Mouse (Mus musculus): ENCODE measurements around the gene Rassf8. TPM values are rescaled to one million over a fixed set of nuclear protein-coding genes. Genes with fewer than 3 reads are reported as not detected.

Rassf8 gene
- polyA plus RNA-seq, 1 experiment from 2014 or later, result 4.4 TPM

- H3K36me3 ChIP-seq (ENCODE audit: control insufficient read depth, insufficient read depth, low read length), result no peaks in the 10 kb centered on the region
- 0 out of 2 replicates have a peak overlapping the region, but pooled peaks have one; percentile 4 for H3K9ac ChIP-seq (replicated peaks; ENCODE audit: low read length)
Measured at GRCm38 (mm10) chr6:145854756-145855155, 108.2 kb downstream of the Rassf8 start.

GRCm38 (mm10) chr6:145855720-145856551 lies 109.4 kb downstream of the Rassf8 start:
- Histone ChIP-seq H3K9me3 (ENCODE audit: control insufficient read depth, low read length) (no peaks in the 10 kb centered on the region), H3K27me3 (ENCODE audit: control insufficient read depth, insufficient read depth, low read length) (peaks cover 13% of the 10 kb centered on the region), H3K36me3 (ENCODE audit: control insufficient read depth, insufficient read depth, low read length) (no peaks in the 10 kb centered on the region), H3K4me3 (replicated peaks; ENCODE audit: low read depth, low read length) (peak overlapping the region; percentile 20; the same call in 1 of the 2 replicates), H3K4me1 (ENCODE audit: control insufficient read depth, insufficient read depth, low read length) (peaks cover 13% of the 10 kb centered on the region), H3K4me2 (ENCODE audit: low read length) (peak overlapping the region; percentile 50), H3K9ac (replicated peaks; ENCODE audit: low read length) (peak overlapping the region; percentile 21; the same call in 1 of the 2 replicates), H3K27ac (replicated peaks; ENCODE audit: low read depth, low read length) (peak overlapping the region; percentile 28)
- ATAC-seq (ENCODE audit: low FRiP score, low TSS enrichment), result peak; percentile 94
- WGBS, result 2% methylated on average over 28 of the region's 28 CpGs
- peak; percentile 99 for DNase-seq

More at GRCm38 (mm10) chr6:145854756-145855155, 108.2 kb downstream of the Rassf8 start:
- ATAC-seq (ENCODE audit: low FRiP score, low TSS enrichment), result no peak
- Histone ChIP-seq H3K27ac (replicated peaks; ENCODE audit: low read depth, low read length) (no peak overlapping the region), H3K4me3 (replicated peaks; ENCODE audit: low read depth, low read length) (no peak overlapping the region), H3K27me3 (ENCODE audit: control insufficient read depth, insufficient read depth, low read length) (peaks cover 3% of the 10 kb centered on the region), H3K4me2 (ENCODE audit: low read length) (no peak overlapping the region), H3K9me3 (ENCODE audit: control insufficient read depth, low read length) (no peaks in the 10 kb centered on the region), H3K4me1 (ENCODE audit: control insufficient read depth, insufficient read depth, low read length) (peaks cover 13% of the 10 kb centered on the region)
- WGBS, result 53% methylated on average over 5 of the region's 5 CpGs
- DNase-seq, result no peak

- H3K4me1 ChIP-seq (ENCODE audit: control insufficient read depth, insufficient read depth, low read length), result peaks cover 13% of the 10 kb centered on the region
- H3K36me3 ChIP-seq (ENCODE audit: control insufficient read depth, insufficient read depth, low read length), result no peaks in the 10 kb centered on the region
- H3K27ac ChIP-seq (replicated peaks; ENCODE audit: low read depth, low read length), result no peak overlapping the region
- no peak overlapping the region for H3K9ac ChIP-seq (replicated peaks; ENCODE audit: low read length)
- H3K4me3 ChIP-seq (replicated peaks; ENCODE audit: low read depth, low read length), result no peak overlapping the region
- no peaks in the 10 kb centered on the region for H3K9me3 ChIP-seq (ENCODE audit: control insufficient read depth, low read length)
- ATAC-seq (ENCODE audit: low FRiP score, low TSS enrichment) (no peak), DNase-seq (no peak)
- peaks cover 24% of the 10 kb centered on the region for H3K27me3 ChIP-seq (ENCODE audit: control insufficient read depth, insufficient read depth, low read length)
- no peak overlapping the region for H3K4me2 ChIP-seq (ENCODE audit: low read length)
- 86% methylated on average over 7 of the region's 7 CpGs for WGBS
Measured at GRCm38 (mm10) chr6:145857428-145857827, 110.9 kb downstream of the Rassf8 start.

- H3K4me3 ChIP-seq (replicated peaks; ENCODE audit: low read depth, low read length), result no peak overlapping the region
- no peaks in the 10 kb centered on the region for H3K9me3 ChIP-seq (ENCODE audit: control insufficient read depth, low read length)
- DNase-seq (no peak), ATAC-seq (ENCODE audit: low FRiP score, low TSS enrichment) (no peak)
- 77% methylated on average over 8 of the region's 8 CpGs for WGBS
- no peak overlapping the region for H3K4me2 ChIP-seq (ENCODE audit: low read length)
- H3K4me1 ChIP-seq (ENCODE audit: control insufficient read depth, insufficient read depth, low read length), result peaks cover 15% of the 10 kb centered on the region
- no peak overlapping the region for H3K9ac ChIP-seq (replicated peaks; ENCODE audit: low read length)
- no peak overlapping the region for H3K27ac ChIP-seq (replicated peaks; ENCODE audit: low read depth, low read length)
- H3K27me3 ChIP-seq (ENCODE audit: control insufficient read depth, insufficient read depth, low read length), result peaks cover 32% of the 10 kb centered on the region
- H3K36me3 ChIP-seq (ENCODE audit: control insufficient read depth, insufficient read depth, low read length), result no peaks in the 10 kb centered on the region
Measured at GRCm38 (mm10) chr6:145858414-145858813, 111.9 kb downstream of the Rassf8 start.

GRCm38 (mm10) chr6:145860350-145860749 lies 113.8 kb downstream of the Rassf8 start:
- Histone ChIP-seq H3K9ac (replicated peaks; ENCODE audit: low read length) (no peak overlapping the region), H3K27ac (replicated peaks; ENCODE audit: low read depth, low read length) (no peak overlapping the region), H3K4me2 (ENCODE audit: low read length) (no peak overlapping the region), H3K4me3 (replicated peaks; ENCODE audit: low read depth, low read length) (no peak overlapping the region), H3K9me3 (ENCODE audit: control insufficient read depth, low read length) (no peaks in the 10 kb centered on the region), H3K27me3 (ENCODE audit: control insufficient read depth, insufficient read depth, low read length) (peaks cover 48% of the 10 kb centered on the region), H3K36me3 (ENCODE audit: control insufficient read depth, insufficient read depth, low read length) (no peaks in the 10 kb centered on the region), H3K4me1 (ENCODE audit: control insufficient read depth, insufficient read depth, low read length) (peaks cover 24% of the 10 kb centered on the region)
- no peak for DNase-seq
- ATAC-seq (ENCODE audit: low FRiP score, low TSS enrichment), result no peak
- WGBS, result 50% methylated on average over 2 of the region's 2 CpGs

- peak overlapping the region; percentile 61 for H3K4me3 ChIP-seq (replicated peaks; ENCODE audit: low read depth, low read length)
- 76% methylated on average over 9 of the region's 9 CpGs for WGBS
- H3K9ac ChIP-seq (replicated peaks; ENCODE audit: low read length), result no peak overlapping the region
- H3K27me3 ChIP-seq (ENCODE audit: control insufficient read depth, insufficient read depth, low read length), result peaks cover 48% of the 10 kb centered on the region
- H3K4me1 ChIP-seq (ENCODE audit: control insufficient read depth, insufficient read depth, low read length), result peaks cover 18% of the 10 kb centered on the region
- DNase-seq, result no peak
- ATAC-seq (ENCODE audit: low FRiP score, low TSS enrichment), result no peak
- peak overlapping the region; percentile 100 for H3K4me2 ChIP-seq (ENCODE audit: low read length)
- H3K27ac ChIP-seq (replicated peaks; ENCODE audit: low read depth, low read length), result no peak overlapping the region
- H3K36me3 ChIP-seq (ENCODE audit: control insufficient read depth, insufficient read depth, low read length), result no peaks in the 10 kb centered on the region
- H3K9me3 ChIP-seq (ENCODE audit: control insufficient read depth, low read length), result no peaks in the 10 kb centered on the region
Measured at GRCm38 (mm10) chr6:145861462-145862227, 115.1 kb downstream of the Rassf8 start.

GRCm38 (mm10) chr6:145862321-145862720 lies 115.8 kb downstream of the Rassf8 start:
- DNase-seq, result no peak
- Histone ChIP-seq H3K4me1 (ENCODE audit: control insufficient read depth, insufficient read depth, low read length) (peaks cover 18% of the 10 kb centered on the region), H3K9me3 (ENCODE audit: control insufficient read depth, low read length) (no peaks in the 10 kb centered on the region), H3K9ac (replicated peaks; ENCODE audit: low read length) (peak overlapping the region; percentile 69), H3K36me3 (ENCODE audit: control insufficient read depth, insufficient read depth, low read length) (no peaks in the 10 kb centered on the region), H3K27me3 (ENCODE audit: control insufficient read depth, insufficient read depth, low read length) (peaks cover 48% of the 10 kb centered on the region), H3K4me3 (replicated peaks; ENCODE audit: low read depth, low read length) (peak overlapping the region; percentile 61), H3K4me2 (ENCODE audit: low read length) (peak overlapping the region; percentile 100), H3K27ac (replicated peaks; ENCODE audit: low read depth, low read length) (no peak overlapping the region)
- ATAC-seq (ENCODE audit: low FRiP score, low TSS enrichment), result no peak
- 20% methylated on average over 4 of the region's 4 CpGs for WGBS

- H3K9ac ChIP-seq (replicated peaks; ENCODE audit: low read length), result peak overlapping the region; percentile 69
- peaks cover 18% of the 10 kb centered on the region for H3K4me1 ChIP-seq (ENCODE audit: control insufficient read depth, insufficient read depth, low read length)
- peaks cover 50% of the 10 kb centered on the region for H3K27me3 ChIP-seq (ENCODE audit: control insufficient read depth, insufficient read depth, low read length)
- under 1% methylated on average over 35 of the region's 35 CpGs for WGBS
- peak overlapping the region; percentile 61 for H3K4me3 ChIP-seq (replicated peaks; ENCODE audit: low read depth, low read length)
- no peaks in the 10 kb centered on the region for H3K36me3 ChIP-seq (ENCODE audit: control insufficient read depth, insufficient read depth, low read length)
- peak overlapping the region; percentile 100 for H3K4me2 ChIP-seq (ENCODE audit: low read length)
- ATAC-seq (ENCODE audit: low FRiP score, low TSS enrichment) (no peak), DNase-seq (no peak)
- H3K27ac ChIP-seq (replicated peaks; ENCODE audit: low read depth, low read length), result peak overlapping the region; percentile 57
- H3K9me3 ChIP-seq (ENCODE audit: control insufficient read depth, low read length), result no peaks in the 10 kb centered on the region
Measured at GRCm38 (mm10) chr6:145862739-145863064, 116.2 kb downstream of the Rassf8 start.
